Mouse (Mus musculus) heart, postnatal 0 days (tissue): ENCODE measurements around the gene Adcy3.

ENCODE experiments used
- CTCF ChIP-seq: IDR thresholded peaks from 2 replicates; pipeline ENCODE4 v1.5.1; 2016; ENCODE audit warnings: antibody characterized with exemption, control low read depth, low read depth
- EP300 ChIP-seq: IDR thresholded peaks from 2 replicates; pipeline ENCODE4 v1.6.1; 2016; ENCODE audit warnings: antibody characterized with exemption, low read depth

DNA sequence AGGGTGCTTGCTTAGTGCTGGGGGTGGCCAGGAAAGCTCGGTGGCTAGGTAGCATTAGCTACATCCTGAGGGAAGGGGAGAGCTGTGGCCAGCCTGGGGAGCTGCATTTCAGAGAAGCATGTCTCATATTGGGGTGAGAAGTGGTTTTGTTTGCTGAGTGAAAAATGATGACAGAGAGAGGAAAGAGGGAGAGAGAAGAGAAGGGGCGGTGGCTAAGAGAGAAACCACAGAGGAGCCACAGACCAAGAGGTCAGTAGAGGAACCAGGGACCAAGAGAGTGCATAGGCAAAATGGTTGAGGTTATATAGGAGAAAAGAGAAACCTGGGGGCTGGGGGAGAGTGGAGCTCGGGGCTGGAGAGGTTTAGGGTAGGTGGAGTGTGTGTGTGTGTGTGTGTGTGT, 25.3 kb downstream of the Adcy3 start:
- TF ChIP-seq CTCF (no peak), EP300 (no peak)
